Mouse (Mus musculus): Measurements from ENCODE around the gene Prkcb.

DNA sequence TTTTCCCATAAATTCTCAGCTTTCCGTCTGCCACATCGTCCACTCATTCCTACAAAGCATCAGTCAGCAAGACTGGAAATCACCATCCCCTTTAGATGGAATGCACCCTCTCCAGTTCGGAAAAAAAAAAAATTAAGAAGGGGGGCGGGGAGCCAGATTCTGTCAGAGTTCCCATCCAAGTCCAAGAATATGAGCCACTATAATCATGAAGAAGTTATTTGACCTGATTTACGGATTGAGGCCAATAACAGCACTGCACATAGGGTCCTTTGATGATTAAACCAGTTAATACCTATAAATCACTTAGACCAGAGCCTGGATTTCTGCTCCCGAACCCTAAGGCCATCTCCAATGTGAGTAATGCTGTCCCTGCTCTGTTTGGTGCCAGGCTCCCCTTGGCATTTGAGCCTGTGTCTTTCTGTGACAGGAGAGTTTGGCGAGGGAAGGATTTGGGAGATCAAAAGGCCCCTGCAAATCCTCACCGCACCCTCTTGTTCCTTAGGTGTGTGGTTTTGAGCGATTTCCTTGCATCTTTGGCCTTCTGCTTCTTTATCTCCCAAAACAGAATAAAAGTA is 308.1 kb downstream of the Prkcb start:
- TF ChIP-seq CTCF (IDR thresholded peaks at IDR 0.05; ENCODE audit: low read depth, low read length) (no peak), POLR2A (IDR thresholded peaks at IDR 0.05; ENCODE audit: insufficient read depth, low read length) (no peak)
